Comparison of ENCODE assay signal across 13 mouse cellular contexts in the genomic region with DNA sequence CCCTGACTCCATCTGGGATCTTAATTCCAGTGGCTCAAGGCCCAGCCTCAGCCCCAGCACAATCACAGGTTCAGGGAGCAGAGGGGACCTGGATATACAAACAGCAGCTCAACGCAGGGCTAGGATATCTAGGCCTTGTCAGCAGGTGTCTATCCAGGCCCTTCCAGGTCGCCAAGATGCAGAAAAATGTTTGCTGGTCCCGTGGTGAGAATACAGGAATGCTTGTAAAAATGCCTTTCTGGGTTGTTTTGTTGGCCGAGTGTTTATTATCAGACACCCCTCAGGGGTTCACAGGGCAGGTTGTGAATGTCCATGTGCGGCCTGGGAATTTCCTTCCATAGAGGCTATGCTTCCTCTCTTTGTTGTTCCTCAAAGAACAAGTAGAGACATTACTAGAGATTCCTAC. TPM values are rescaled to one million over a fixed set of nuclear protein-coding genes. Genes with fewer than 3 reads are reported as not detected.
A peak's percentile ranks its signal among the peaks of the same experiment; 100 is the strongest.
DNase-seq lines count a peak whose midpoint lies in the region; ATAC-seq and TF ChIP-seq lines count a peak whose summit lies in the region.
"Had no signal": no experiment of that assay in that cellular context is flagged by ENCODE, and none has a peak within 500 bp of the region (broad histone marks: within the 10 kb centered on the region; RNA-seq: fewer than 3 reads in every experiment).

No protein-coding gene starts in this region.

- no peaks in the 10 kb centered on the region for H3K36me3 ChIP-seq in lung, embryonic 15.5 days
- no peaks in the 10 kb centered on the region for H3K36me3 ChIP-seq in heart, embryonic 12.5 days
- H3K36me3 ChIP-seq in hindbrain, embryonic 11.5 days (ENCODE audit: control insufficient read depth, insufficient read depth, low read length) = no peaks in the 10 kb centered on the region
- H3K36me3 ChIP-seq in hindbrain, postnatal 0 days (ENCODE audit: insufficient read depth, low read length) = no peaks in the 10 kb centered on the region

- intact Hi-C loops in heart, postnatal 10 days (cut with DNase I) = no loop called here

- ATAC-seq in lung, embryonic 15.5 days (ENCODE audit: borderline replicate concordance, extremely low read depth, low FRiP score, low TSS enrichment) = no peak
- no peak for ATAC-seq in heart, embryonic 12.5 days (ENCODE audit: insufficient number of reproducible peaks, low FRiP score)
- ATAC-seq in hindbrain, embryonic 11.5 days (ENCODE audit: low FRiP score) = no peak
- ATAC-seq in hindbrain, postnatal 0 days = no peak
- ATAC-seq: forebrain, postnatal 0 days had no signal

- no peak overlapping the region for H3K9ac ChIP-seq in lung, embryonic 15.5 days
- H3K9ac ChIP-seq in heart, embryonic 12.5 days = no peak overlapping the region
- H3K9ac ChIP-seq in hindbrain, embryonic 11.5 days (ENCODE audit: low read depth, low read length) = no peak overlapping the region
- no peak overlapping the region for H3K9ac ChIP-seq in hindbrain, postnatal 0 days (replicated peaks; ENCODE audit: low read length)
- H3K9ac ChIP-seq: forebrain, postnatal 0 days had no signal

- H3K27ac ChIP-seq in lung, embryonic 15.5 days = peak overlapping the region; percentile 65
- peak overlapping the region; percentile 46 for H3K27ac ChIP-seq in heart, embryonic 12.5 days (ENCODE audit: poor library complexity, severe bottlenecking)
- H3K27ac ChIP-seq in hindbrain, embryonic 11.5 days (ENCODE audit: low read depth, low read length) = no peak overlapping the region
- H3K27ac ChIP-seq in hindbrain, postnatal 0 days = no peak overlapping the region; the same call in 1 of the 2 replicates

- DNase-seq in heart, adult 9 months (ENCODE audit: low spot score in 2 of 2) = peak; percentile 37 to 78
- DNase-seq in heart, postnatal 10 days = no peak
- no peak for DNase-seq in lung, adult 2 months
- DNase-seq in kidney, postnatal 14 days = peak; percentile 50
- DNase-seq in hindbrain, embryonic 11.5 days (ENCODE audit: low spot score) = no peak
- DNase-seq in hindbrain, postnatal 0 days (ENCODE audit: low spot score) = no peak
- DNase-seq: cerebellum, postnatal 25 days; forebrain, postnatal 0 days; lung, postnatal 36 days; midbrain, embryonic 14.5 days; thymus, postnatal 36 days had no signal

- no peaks in the 10 kb centered on the region for H3K27me3 ChIP-seq in lung, embryonic 15.5 days
- 0 out of 2 replicates have a peak, but pooled peaks cover 5% of the 10 kb centered on the region for H3K27me3 ChIP-seq in heart, embryonic 12.5 days (replicated peaks)
- no peaks in the 10 kb centered on the region for H3K27me3 ChIP-seq in hindbrain, embryonic 11.5 days (ENCODE audit: control insufficient read depth, insufficient read depth, low read length)
- no peaks in the 10 kb centered on the region for H3K27me3 ChIP-seq in hindbrain, postnatal 0 days (ENCODE audit: insufficient read depth, low read length)

- TF ChIP-seq POLR2A in lung, adult 2 months (IDR thresholded peaks at IDR 0.05; ENCODE audit: borderline replicate concordance, extremely low read depth, low read depth, low read length) = no peak

- H3K4me2 ChIP-seq in lung, embryonic 15.5 days = no peak overlapping the region
- H3K4me2 ChIP-seq in heart, embryonic 12.5 days = no peak overlapping the region
- H3K4me2 ChIP-seq in hindbrain, embryonic 11.5 days (replicated peaks; ENCODE audit: low read depth, low read length) = no peak overlapping the region
- H3K4me2 ChIP-seq in hindbrain, postnatal 0 days (ENCODE audit: low read depth, low read length) = no peak overlapping the region

- 45% methylated on average over 5 of the region's 5 CpGs for WGBS in lung, embryonic 15.5 days
- 50% methylated on average over 5 of the region's 5 CpGs for WGBS in lung, adult 2 months
- 48% methylated on average over 5 of the region's 5 CpGs for WGBS in heart, embryonic 12.5 days
- 64% methylated on average over 5 of the region's 5 CpGs for WGBS in hindbrain, embryonic 11.5 days
- 65% methylated on average over 5 of the region's 5 CpGs for WGBS in hindbrain, postnatal 0 days

- no peaks in the 10 kb centered on the region for H3K9me3 ChIP-seq in lung, embryonic 15.5 days
- H3K9me3 ChIP-seq in heart, embryonic 12.5 days (replicated peaks) = no peaks in the 10 kb centered on the region
- H3K9me3 ChIP-seq in hindbrain, embryonic 11.5 days (ENCODE audit: control insufficient read depth, low read length) = no peaks in the 10 kb centered on the region
- no peaks in the 10 kb centered on the region for H3K9me3 ChIP-seq in hindbrain, postnatal 0 days (ENCODE audit: low read length)

- H3K4me3 ChIP-seq in lung, embryonic 15.5 days = no peak overlapping the region
- H3K4me3 ChIP-seq in lung, adult 2 months (replicated peaks; ENCODE audit: extremely low read depth, low read depth, low read length) = no peak overlapping the region
- H3K4me3 ChIP-seq in heart, embryonic 12.5 days = no peak overlapping the region
- H3K4me3 ChIP-seq in hindbrain, embryonic 11.5 days (ENCODE audit: low read depth, low read length) = no peak overlapping the region
- no peak overlapping the region for H3K4me3 ChIP-seq in hindbrain, postnatal 0 days (ENCODE audit: low read length)

- TF ChIP-seq CTCF in lung, adult 2 months (IDR thresholded peaks at IDR 0.05; ENCODE audit: insufficient read depth, low read length) = no peak
- TF ChIP-seq CTCF in hindbrain, postnatal 0 days (IDR thresholded peaks at IDR 0.05; ENCODE audit: low read depth) = no peak

- H3K4me1 ChIP-seq in lung, embryonic 15.5 days = peaks cover 20% of the 10 kb centered on the region
- peaks cover 26% of the 10 kb centered on the region for H3K4me1 ChIP-seq in lung, adult 2 months (ENCODE audit: control insufficient read depth, insufficient read depth, low read length)
- peaks cover 35% of the 10 kb centered on the region for H3K4me1 ChIP-seq in heart, embryonic 12.5 days (replicated peaks)
- no peaks in the 10 kb centered on the region for H3K4me1 ChIP-seq in hindbrain, embryonic 11.5 days (replicated peaks; ENCODE audit: control insufficient read depth, insufficient read depth, low read length)
- H3K4me1 ChIP-seq in hindbrain, postnatal 0 days (ENCODE audit: insufficient read depth, low read length) = no peaks in the 10 kb centered on the region

RNA-seq across cellular contexts. Expression of gene Adgrf5, which starts 7.9 kb away (rescaled TPM):
- total RNA-seq in heart, postnatal 10 days (2021) = 100 to 1,000 TPM; 219 to 248 TPM
- 19.0 and 25.0 TPM in 2 replicates for polyA plus RNA-seq in lung, embryonic 15.5 days (2015; fragmentation: Nextera tagmentation; extraction: Ambion mirVana)
- 242 and 327 TPM in 2 replicates for polyA plus RNA-seq in lung, adult 2 months (2012; rRNA removed)
- polyA plus RNA-seq in heart, embryonic 12.5 days (2016; fragmentation: Nextera tagmentation; extraction: Ambion mirVana) = 21.1 and 23.9 TPM in 2 replicates
- polyA plus RNA-seq in hindbrain, embryonic 11.5 days (2014; fragmentation: Nextera tagmentation; extraction: Ambion mirVana) = 6.8 and 9.4 TPM in 2 replicates
- 17.3 and 24.1 TPM in 2 replicates for total RNA-seq in hindbrain, postnatal 0 days (2014; rRNA removed)
- 3.7 and 3.9 TPM in 2 replicates for polyA plus RNA-seq in hindbrain, postnatal 0 days (2015; fragmentation: Nextera tagmentation; extraction: Ambion mirVana)

Comparison
In these comparisons a context has a peak if more than half of its experiments do, and no peak if none do; other contexts are left out.
1. DNase-seq: peak in heart, adult 9 months (2 of 2) and kidney, postnatal 14 days (single experiment); none in heart, postnatal 10 days (0 of 2), lung, adult 2 months (single experiment), hindbrain, embryonic 11.5 days (single experiment) and hindbrain, postnatal 0 days (single experiment).
2. H3K27ac ChIP-seq: peak in lung, embryonic 15.5 days (single experiment) and heart, embryonic 12.5 days (single experiment); none in hindbrain, embryonic 11.5 days (single experiment) and hindbrain, postnatal 0 days (single experiment).